Mouse (Mus musculus): ENCODE data around the gene Rnf217.

DNA sequence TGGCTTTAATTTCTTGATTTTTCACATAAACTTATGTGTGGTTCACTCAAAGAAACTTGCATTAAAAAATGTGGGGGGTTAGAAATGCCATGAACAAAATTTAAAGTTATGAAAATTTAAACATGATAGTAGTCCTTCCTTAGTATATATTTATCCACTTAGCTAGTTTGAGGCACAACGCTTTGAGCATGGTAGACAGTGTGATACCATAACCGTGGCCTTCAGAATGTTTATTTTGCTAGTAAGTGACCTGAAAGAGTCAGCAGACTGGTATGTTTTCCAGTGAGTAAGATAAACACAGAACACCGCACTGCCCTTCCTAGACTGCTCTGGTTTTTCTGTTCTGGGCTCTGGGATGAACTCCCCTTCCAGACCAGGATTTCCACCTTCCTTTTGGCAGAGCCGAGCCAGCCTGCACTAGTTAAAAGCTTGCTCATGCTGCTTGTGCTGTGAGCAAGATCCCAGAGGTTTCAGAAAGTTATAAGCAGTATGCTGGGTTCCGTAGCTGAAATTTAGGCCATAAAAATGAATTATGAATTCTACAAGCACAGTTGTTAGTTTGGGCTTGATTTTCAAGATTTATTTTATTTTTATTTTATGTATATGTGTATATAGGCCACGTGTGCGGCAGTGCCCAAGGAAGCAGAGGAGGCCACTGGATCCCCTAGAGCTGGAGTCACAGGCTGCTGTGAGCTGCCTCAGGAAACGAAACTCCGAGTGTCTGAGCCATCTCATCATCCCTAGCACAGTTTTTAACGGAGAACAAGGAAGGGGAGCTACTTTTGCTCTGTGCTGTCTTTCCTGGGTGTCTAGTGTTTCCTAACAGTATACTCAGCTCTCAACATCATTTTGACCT, 141.7 kb downstream of the Rnf217 start:
- TF ChIP-seq POLR2A (IDR thresholded peaks at IDR 0.05; ENCODE audit: extremely low read depth, insufficient read depth, low read length) = no peak
- TF ChIP-seq CTCF (IDR thresholded peaks at IDR 0.05; ENCODE audit: low read depth, low read length) = no peak
